Mouse (Mus musculus): Measurements from ENCODE around the gene Caskin2. TPM values are rescaled to one million over a fixed set of nuclear protein-coding genes. Genes with fewer than 3 reads are reported as not detected.
A peak's percentile ranks its signal among the peaks of the same experiment; 100 is the strongest.

Caskin2 gene
- polyA plus RNA-seq, 1 experiment: 17.1 TPM

DNA sequence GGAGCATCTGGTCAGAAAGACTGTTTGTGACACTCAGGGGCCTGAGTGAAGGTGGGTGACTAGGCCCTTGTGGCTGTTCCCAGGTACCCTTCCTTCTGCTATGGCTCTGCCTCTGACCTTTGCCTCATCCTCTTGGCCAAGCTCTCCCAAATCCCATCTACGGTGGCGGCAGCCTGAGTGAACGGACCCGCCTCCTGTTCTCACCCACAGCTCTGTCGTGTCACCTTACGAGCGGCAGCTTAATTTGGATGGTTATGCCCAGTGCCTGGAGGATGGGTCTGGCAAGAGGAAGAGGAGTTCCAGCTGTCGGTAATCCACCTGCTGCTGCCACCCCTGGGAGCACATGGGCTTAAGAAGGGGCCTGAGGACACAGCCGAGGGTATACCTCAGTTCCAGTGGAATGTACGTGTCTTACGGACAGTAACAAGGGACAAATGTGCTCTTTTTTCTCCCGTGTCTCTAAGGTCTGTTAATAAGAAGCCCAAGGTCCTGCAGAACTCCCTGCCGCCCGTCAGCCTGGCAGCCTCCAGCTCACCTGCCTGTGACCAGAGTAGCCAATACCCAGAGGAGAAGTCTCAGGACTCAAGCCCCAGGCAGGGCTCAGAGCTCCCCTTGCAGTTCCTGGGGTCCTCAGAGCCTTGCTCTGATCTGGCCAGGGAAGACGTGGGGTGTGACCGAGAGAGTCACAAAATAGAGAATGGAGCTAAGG, 6.6 kb upstream of the Caskin2 start:
- Histone ChIP-seq H3K27ac (ENCODE audit: insufficient read depth, low read length) (no peak overlapping the region), H3K27me3 (ENCODE audit: control insufficient read depth, insufficient read depth, low read length) (no peaks in the 10 kb centered on the region), H3K4me3 (replicated peaks; ENCODE audit: insufficient read depth, low read depth, low read length) (no peak overlapping the region), H3K4me1 (ENCODE audit: control insufficient read depth, insufficient read depth, low read length) (peaks cover 5% of the 10 kb centered on the region; the same call in 1 of the 2 replicates)
- WGBS: 83% methylated on average over 16 of the region's 16 CpGs
- TF ChIP-seq POLR2A (IDR thresholded peaks at IDR 0.05; ENCODE audit: borderline replicate concordance, insufficient read depth, low read length) (no peak), CTCF (IDR thresholded peaks at IDR 0.05; ENCODE audit: borderline replicate concordance, insufficient read depth, low read depth, low read length) (no peak)
- DNase-seq: no peak

DNA sequence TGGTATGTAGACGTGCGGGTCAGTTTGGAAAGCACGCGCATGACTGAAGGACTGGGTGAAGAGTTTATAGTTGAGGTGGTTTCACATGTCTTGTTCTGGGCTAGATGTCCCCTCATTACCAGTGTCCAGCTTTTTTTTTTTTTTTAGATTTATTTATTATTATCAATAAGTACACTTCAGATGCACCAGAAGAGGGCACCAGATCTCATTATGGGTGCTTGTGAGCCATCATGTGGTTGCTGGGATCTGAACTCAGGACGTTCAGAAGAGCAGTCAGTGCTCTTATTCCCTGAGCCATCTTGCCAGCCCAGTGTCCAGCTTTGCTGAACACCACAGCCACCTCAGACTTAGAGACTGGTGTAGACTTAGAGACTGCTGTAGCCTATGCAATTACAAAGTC, 3.9 kb upstream of the Caskin2 start:
- H3K27ac ChIP-seq (ENCODE audit: insufficient read depth, low read length): no peak overlapping the region
- 86% methylated on average over 5 of the region's 5 CpGs for WGBS
- no peak for DNase-seq
- peaks cover 8% of the 10 kb centered on the region; the same call in 1 of the 2 replicates for H3K4me1 ChIP-seq (ENCODE audit: control insufficient read depth, insufficient read depth, low read length)
- no peak for TF ChIP-seq CTCF (IDR thresholded peaks at IDR 0.05; ENCODE audit: borderline replicate concordance, insufficient read depth, low read depth, low read length)
- no peak overlapping the region for H3K4me3 ChIP-seq (replicated peaks; ENCODE audit: insufficient read depth, low read depth, low read length)
- H3K27me3 ChIP-seq (ENCODE audit: control insufficient read depth, insufficient read depth, low read length): no peaks in the 10 kb centered on the region

DNA sequence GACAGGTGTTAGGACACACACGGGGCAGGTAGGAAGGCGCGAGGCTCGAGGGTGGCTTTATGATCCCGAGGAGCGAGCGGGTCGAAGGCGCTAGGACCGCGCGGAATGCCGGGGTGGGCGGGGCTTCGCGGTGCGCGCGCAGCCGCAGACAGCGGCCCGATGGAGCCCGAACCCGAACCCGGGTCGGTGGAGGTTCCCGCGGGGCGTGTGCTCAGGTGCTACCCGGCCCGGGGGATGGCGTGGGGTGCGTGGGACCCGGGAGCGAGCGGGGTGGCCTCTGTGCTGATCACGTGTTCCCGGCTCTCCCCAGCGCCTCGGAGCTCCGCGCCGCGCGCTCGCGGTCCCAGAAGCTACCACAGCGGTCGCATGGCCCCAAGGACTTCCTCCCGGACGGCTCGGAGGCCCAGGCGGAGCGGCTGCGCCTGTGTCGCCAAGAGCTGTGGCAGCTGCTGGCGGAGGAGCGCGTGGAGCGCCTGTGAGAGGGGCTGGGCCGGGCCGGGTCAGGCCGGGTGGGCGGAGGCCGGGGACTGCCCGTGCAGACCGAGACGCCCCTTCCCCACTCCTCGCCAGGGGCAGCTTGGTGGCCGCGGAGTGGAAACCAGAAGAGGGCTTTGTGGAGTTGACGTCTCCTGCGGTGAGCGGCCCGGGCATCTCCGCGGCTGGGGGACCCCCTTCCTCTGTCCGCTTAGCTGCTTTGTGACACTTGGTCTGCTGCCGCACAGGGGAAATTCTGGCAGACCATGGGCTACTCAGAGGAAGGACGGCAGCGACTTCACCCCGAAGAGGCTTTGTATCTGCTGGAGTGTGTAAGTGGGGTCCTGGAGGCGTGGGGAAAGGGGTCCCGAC, 1.4 kb upstream of the Caskin2 start, which contains the start of gene Tsen54:
Tsen54 (plus strand) TSS at position 120 of the 846 bp plus-strand sequence.
- TF ChIP-seq POLR2A (IDR thresholded peaks at IDR 0.05; ENCODE audit: borderline replicate concordance, insufficient read depth, low read length) (peak; percentile 56; the same call in 1 of the 2 replicates), CTCF (IDR thresholded peaks at IDR 0.05; ENCODE audit: borderline replicate concordance, insufficient read depth, low read depth, low read length) (no peak; the same call in 1 of the 2 replicates)
- Histone ChIP-seq H3K27ac (ENCODE audit: insufficient read depth, low read length) (no peak within 1 kb of the TSS), H3K4me3 (replicated peaks; ENCODE audit: insufficient read depth, low read depth, low read length) (peak within 1 kb of the TSS; percentile 82), H3K27me3 (ENCODE audit: control insufficient read depth, insufficient read depth, low read length) (no peaks in the 10 kb centered on the region), H3K4me1 (ENCODE audit: control insufficient read depth, insufficient read depth, low read length) (peaks cover 8% of the 10 kb centered on the region; the same call in 1 of the 2 replicates)
- peak; percentile 89 to 92 for DNase-seq
- under 1% methylated on average over 84 of the region's 84 CpGs for WGBS

DNA sequence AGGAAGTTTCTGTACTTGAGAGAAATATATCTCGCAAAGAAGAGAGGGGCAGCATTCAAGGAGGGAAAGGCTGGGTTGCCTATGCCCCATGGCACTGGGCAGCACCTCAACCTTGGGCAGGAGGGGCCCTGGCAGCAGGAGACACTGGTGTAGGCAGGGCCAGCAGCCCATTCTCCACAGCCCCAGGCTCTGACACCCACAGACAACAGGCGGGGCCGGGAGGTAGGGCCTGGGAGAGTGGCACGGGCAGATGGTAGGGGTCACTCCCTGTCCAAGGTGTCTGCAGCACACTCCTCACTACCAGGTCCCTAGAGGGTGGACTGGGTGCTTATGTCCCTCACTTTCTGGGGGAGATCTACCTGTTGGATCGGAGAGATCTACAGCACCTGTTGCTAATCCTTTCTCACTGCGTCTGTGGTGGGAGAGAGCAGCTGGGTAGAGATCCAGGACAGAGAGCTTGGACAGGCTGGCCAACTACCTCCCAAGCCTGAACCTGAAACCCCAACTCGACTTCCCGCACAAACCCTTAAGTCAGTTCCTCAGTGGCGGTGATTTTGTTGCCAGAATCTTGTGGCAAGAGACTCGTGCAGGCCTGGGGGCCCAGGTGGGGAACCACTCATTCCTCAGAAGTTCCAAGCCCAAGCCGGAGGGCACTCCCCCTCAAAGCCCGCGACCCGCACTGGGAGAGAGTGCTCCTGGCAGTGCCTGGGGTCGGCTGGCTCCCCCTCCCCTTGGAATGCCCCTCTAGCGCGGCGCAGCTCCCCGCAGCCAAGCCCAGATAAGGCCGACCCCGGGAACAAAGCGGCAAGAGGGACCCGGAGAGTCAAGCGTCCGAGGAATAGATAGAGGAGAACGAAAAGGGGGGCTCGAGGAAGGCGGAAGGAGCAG, 662 bp downstream of the Caskin2 start:
- H3K27ac ChIP-seq (ENCODE audit: insufficient read depth, low read length): no peak overlapping the region
- peak in 1 of 2 experiments; percentile 35 for DNase-seq
- peak overlapping the region; percentile 82 for H3K4me3 ChIP-seq (replicated peaks; ENCODE audit: insufficient read depth, low read depth, low read length)
- H3K27me3 ChIP-seq (ENCODE audit: control insufficient read depth, insufficient read depth, low read length): no peaks in the 10 kb centered on the region
- TF ChIP-seq CTCF (IDR thresholded peaks at IDR 0.05; ENCODE audit: borderline replicate concordance, insufficient read depth, low read depth, low read length) (no peak), POLR2A (IDR thresholded peaks at IDR 0.05; ENCODE audit: borderline replicate concordance, insufficient read depth, low read length) (no peak)
- WGBS: 10% methylated on average over 28 of the region's 28 CpGs
- H3K4me1 ChIP-seq (ENCODE audit: control insufficient read depth, insufficient read depth, low read length): peaks cover 8% of the 10 kb centered on the region; the same call in 1 of the 2 replicates

GRCm38 (mm10) chr11:115812095-115812494, 1.3 kb downstream of the Caskin2 start:
- H3K4me1 ChIP-seq (ENCODE audit: control insufficient read depth, insufficient read depth, low read length): peaks cover 8% of the 10 kb centered on the region; the same call in 1 of the 2 replicates
- TF ChIP-seq CTCF (IDR thresholded peaks at IDR 0.05; ENCODE audit: borderline replicate concordance, insufficient read depth, low read depth, low read length): no peak
- TF ChIP-seq POLR2A (IDR thresholded peaks at IDR 0.05; ENCODE audit: borderline replicate concordance, insufficient read depth, low read length): no peak
- no peak overlapping the region for H3K4me3 ChIP-seq (replicated peaks; ENCODE audit: insufficient read depth, low read depth, low read length)
- no peak overlapping the region; the same call in 1 of the 2 replicates for H3K27ac ChIP-seq (ENCODE audit: insufficient read depth, low read length)
- 44% methylated on average over 7 of the region's 7 CpGs for WGBS
- peak in 1 of 2 experiments; percentile 23 for DNase-seq
- no peaks in the 10 kb centered on the region for H3K27me3 ChIP-seq (ENCODE audit: control insufficient read depth, insufficient read depth, low read length)

- DNase-seq: no peak
- TF ChIP-seq CTCF (IDR thresholded peaks at IDR 0.05; ENCODE audit: borderline replicate concordance, insufficient read depth, low read depth, low read length) (no peak), POLR2A (IDR thresholded peaks at IDR 0.05; ENCODE audit: borderline replicate concordance, insufficient read depth, low read length) (no peak)
- Histone ChIP-seq H3K27ac (ENCODE audit: insufficient read depth, low read length) (no peak overlapping the region; the same call in 1 of the 2 replicates), H3K4me1 (ENCODE audit: control insufficient read depth, insufficient read depth, low read length) (peaks cover 8% of the 10 kb centered on the region; the same call in 1 of the 2 replicates), H3K4me3 (replicated peaks; ENCODE audit: insufficient read depth, low read depth, low read length) (no peak overlapping the region), H3K27me3 (ENCODE audit: control insufficient read depth, insufficient read depth, low read length) (no peaks in the 10 kb centered on the region)
- WGBS: 72% methylated on average over 20 of the region's 20 CpGs
Observed at GRCm38 (mm10) chr11:115811381-115812093, 1.9 kb downstream of the Caskin2 start.

All from cerebellum, adult 2 months (tissue).